Mouse (Mus musculus) heart, postnatal 0 days (tissue): ENCODE data around the gene Rora.

ENCODE experiments used
- CTCF ChIP-seq: IDR thresholded peaks from 2 replicates; pipeline ENCODE4 v1.5.1; 2016; ENCODE audit warnings: antibody characterized with exemption, control low read depth, low read depth
- EP300 ChIP-seq: IDR thresholded peaks from 2 replicates; pipeline ENCODE4 v1.6.1; 2016; ENCODE audit warnings: antibody characterized with exemption, low read depth

GRCm38 (mm10) chr9:69367055-69367454, 713.5 kb downstream of the Rora start:
- TF ChIP-seq CTCF, result no peak
- no peak for TF ChIP-seq EP300
